Mouse (Mus musculus): ENCODE measurements at regions not wholly inside any gene's neighbourhood (a gene's known extent, or its start where the extent isn't known, plus 50 kb on each side); places are given as distances from the start of the nearest gene placed in this dataset.

DNA sequence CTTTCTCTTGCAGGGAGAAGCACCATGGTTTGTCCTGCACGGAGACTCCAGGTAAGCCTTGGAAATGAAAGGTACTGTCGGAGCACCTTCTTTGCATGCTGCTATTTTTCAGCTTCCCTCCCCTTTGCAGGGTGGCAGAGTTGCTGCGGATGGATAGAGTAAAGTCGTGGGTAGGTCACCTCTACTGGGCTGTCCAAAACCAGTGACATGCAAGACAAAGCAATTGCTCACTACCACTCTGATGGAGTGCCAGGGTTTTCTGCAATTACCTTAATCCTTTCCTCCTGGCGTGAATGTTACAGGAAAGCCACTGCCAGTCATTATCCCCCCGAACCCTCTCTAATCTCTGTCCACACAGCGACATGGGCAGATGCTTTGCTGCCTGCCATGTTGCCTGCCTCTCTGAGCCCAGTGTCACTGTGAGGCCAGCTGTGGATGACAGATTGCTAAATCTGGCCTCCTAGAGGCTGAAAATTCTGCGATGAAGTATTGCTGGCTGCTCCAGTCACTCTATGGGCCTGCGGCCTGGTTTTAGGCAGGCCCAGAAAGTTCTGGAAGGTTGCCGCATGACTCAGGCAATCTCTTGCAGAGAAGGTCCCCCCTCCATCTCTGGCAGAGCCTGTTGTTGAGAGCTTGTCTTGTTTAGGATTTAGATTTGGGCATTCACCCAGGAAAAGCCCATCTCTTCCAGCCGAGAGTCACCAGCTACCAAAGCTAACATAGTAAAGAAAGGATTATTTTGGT, 54.1 kb upstream of the Sod3 start:
- DNase-seq (ENCODE audit: low spot score in 2 of 2), result peak in 1 of 2 experiments; percentile 21

DNA sequence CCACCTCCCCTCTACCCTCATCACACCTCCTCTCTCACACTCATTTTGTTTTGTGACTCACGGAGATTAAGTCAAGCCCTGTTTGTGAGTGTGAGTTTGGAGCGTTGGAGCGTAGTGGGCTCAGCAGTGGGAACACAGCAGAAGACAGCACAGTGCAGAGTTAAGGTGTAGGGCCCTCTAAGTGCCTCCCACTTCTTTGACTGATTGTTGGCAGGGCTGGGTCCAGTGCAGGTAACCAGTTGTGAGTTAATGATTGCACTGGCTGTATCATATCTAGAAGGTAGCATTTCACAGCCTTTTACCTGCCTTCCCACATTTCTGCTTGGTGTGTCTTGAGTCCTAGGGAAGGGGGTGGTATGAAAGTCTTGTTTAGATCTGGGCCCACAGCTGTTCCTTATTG, 67.3 kb upstream of the Sod3 start:
- DNase-seq (ENCODE audit: low spot score in 2 of 2), result no peak

DNA sequence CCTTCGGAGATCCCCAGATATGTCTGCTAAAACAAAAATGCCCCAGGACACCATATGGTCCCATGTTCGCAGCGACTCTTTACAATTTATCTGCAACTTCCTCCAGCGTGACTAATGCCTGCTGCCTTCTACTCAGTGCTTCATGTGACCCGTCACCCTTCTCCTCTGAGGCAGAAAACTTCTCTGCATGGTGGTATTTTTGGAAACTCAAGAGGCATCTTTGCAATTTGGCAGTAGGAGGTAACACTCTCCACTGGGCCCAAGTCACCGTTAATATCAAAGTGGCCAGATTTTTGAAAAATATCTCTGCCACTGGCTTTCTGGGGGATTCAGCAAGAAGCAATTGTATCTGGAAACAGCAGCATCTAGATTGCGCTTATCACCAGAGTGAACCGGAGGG, 69.1 kb upstream of the Sod3 start:
- no peak for DNase-seq (ENCODE audit: low spot score in 2 of 2)

DNA sequence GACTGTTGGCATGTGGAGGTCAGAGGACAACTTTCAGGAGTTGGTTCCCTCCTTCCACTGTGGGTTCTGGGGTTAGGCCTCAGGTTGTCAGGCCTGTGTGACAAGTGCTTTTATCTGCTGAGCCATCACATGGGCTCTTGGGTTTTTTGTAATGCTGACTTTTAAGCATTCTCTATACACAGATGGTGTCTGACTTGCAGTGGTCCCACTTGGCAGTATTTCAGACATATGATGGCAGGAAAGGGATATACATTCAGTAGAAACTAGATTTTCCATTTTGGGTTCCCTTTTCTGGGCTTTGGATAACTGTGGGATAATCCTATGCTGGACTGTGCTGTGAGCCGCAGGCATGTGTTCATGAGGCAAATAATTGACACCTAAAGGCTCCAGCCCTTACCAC, 75.3 kb upstream of the Sod3 start:
- no peak for DNase-seq (ENCODE audit: low spot score in 2 of 2)

DNA sequence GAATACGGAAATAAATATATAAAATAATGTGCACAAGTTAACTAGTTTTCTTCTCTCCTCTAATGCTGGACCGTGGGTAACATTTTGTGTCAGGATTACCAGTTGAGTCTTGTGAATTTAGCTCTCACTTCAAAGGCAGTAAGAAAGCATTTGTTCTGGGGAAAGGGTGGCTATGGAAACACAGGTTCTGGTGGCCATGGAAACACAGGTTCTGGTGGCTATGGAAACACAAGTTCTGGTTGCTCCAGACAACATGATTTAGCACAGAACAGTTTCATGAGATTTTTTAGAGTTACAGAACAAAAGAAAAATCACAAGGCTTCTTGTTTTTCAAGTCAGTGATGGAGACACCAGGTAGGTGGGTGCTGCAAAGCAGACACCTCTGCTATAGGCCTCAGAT, 82.7 kb upstream of the Sod3 start:
- DNase-seq (ENCODE audit: low spot score in 2 of 2), result no peak

DNA sequence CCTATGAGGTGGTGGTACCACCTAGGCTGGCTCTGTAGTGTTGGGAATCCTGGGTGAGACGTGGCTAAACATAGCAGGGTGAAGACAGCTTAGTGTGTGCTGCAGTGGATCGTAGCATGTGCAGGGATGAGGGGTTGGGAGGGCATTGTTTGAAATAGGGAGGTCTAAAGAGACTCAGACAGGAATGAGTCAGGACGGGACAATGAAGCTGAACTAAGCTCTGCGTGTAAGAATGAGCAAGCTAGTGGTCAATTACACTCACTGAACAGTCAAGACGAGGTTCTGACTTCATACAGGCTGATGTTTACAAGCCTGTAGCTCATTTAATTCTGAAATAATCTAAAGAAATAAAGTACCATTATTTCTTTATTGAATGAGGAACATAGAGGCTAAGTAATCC, 85.5 kb upstream of the Sod3 start:
- DNase-seq (ENCODE audit: low spot score in 2 of 2), result no peak

DNA sequence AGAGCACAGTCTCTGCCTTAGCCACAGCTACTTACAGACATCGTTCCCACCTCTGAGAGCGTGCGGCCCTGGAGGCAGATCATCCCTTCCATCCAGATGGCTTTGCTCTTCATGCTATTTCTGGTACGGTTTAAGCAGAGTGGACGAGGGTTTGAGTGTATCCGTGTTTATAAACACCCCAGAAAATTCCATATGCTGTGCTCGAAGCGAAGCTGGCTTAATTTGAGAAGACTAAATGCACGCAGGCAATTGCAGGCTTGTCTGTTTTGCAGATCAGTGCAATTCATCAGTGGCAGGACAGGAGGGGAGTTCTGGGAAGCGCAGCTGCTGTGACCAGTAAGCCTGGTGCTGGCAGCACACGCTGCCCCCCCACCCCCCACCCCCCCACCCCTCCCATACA, 72.9 kb upstream of the Dhx15 start:
- DNase-seq (ENCODE audit: low spot score in 2 of 2), result no peak

DNA sequence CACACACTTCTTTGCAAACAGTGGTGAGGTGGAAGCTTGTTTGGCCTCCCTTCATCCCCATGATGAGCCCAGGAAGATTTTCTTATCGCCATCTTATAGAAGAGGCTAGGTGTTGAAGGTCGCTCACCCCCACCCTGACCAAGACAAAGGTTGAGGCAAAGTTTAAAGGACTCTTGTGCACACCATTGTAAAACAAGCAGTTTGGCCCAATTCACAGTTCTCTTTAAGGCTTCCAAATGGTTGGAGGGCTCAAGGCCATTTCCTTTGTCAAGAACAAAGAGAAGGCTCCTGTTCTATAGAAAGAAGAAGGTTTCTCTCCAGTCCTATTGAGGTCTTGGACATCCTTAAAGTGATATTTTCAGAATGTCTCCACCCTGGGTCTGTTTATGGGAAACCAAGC, 67.8 kb upstream of the Dhx15 start:
- DNase-seq (ENCODE audit: low spot score in 2 of 2), result no peak

DNA sequence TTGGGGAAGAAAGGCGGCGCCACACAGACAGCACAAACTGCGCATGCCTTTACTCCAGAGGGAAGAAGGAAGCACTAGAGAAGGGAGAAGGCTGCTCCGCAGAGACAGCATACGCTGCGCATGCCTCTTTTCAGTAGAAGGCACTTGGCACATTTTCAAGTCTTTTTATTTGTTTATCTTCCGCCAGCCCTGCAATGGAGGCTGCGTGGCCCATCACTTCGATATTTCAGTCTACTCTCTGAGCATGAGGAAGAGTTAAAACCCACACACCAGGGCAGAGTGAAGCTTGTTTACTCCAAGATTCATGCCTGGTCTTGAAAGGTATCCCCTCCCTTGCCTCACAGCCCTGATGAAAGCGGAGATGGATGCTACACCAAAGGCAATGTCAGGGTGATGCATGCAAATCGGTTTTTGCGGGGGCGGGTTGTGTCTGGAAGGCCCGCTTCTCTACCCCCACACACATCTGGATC, 64.3 kb upstream of the Dhx15 start:
- DNase-seq (ENCODE audit: low spot score in 2 of 2), result no peak

DNA sequence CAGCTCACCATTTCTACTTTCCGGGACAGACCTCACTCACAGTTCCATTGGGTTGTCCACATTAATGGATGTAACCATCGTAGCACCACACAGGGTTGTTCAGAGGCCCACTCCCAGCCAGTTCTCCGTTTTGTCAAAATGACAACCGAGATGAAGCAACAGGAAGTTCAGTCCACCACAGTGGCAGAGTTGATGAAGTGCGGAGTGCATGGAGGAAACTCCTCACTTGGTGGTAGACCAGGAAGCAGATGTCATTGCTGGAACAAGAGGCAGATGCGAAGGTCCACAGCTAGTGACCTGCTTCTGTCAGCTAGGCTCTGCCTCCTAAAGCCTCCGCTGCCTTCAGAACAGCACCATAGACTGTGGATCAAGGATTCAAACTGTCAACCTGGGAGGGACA, 59.5 kb upstream of the Dhx15 start:
- DNase-seq (ENCODE audit: low spot score in 2 of 2), result no peak

DNA sequence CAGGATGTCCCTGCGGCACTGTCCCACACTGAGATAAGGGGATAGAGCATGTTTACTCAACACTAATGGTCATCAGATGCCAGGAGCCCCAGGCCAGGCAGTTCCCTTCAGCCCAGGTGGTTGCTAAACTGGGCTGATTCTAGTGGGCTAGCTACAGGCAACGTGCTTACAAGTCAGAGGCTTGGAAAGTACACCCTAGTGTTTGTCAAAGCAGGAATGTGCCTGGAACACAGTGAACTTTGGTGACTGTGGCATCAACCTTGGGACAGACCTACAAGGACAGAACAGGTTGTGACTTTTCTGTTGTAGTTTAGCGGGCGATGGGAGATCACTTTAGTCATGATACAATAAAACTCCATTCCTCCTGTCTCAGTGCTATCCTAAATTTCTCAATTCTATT, 53.6 kb upstream of the Dhx15 start:
- DNase-seq (ENCODE audit: low spot score in 2 of 2), result no peak

DNA sequence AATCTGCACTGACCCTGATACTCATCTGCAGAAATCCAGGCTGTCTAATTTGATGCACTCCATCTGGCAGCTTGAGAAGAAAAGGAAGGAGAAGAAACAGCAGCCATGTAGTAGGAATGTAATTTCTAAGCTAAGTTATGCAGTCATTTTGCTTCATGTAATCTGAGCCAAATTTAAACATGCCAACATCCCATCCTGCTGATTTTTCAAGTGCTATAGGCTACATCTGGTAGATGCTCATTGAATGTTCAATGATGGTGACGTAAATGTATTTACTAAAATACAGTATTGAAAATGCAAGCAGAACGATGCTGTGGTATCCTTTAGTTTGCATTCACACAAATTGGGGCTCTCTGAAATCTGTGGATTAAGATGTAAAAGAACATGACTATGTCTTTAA, 52.1 kb upstream of the Dhx15 start:
- DNase-seq (ENCODE audit: low spot score in 2 of 2), result no peak

DNA sequence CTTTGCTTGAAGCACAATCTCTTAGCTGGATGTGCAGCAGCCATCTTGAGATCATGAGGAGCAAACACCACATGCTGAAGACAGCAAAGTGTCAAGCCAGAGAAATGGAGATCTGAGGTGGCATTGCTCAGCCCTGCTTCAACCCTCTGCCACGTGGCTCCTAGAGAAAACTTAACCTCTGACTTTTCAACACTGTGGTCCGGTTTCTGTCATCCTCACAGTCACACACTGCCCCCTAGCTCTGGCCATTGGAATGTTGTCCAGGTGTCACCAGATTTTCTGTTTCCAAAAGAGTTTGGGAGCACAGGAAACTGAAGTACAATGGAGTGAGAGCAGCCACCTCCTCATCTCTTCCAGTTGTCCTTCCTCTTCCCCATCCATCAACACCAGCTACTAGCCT, 50.2 kb upstream of the Dhx15 start:
- DNase-seq (ENCODE audit: low spot score in 2 of 2), result no peak

All from cerebellum, postnatal 4 days (tissue).